Mouse (Mus musculus) heart, embryonic 10.5 days (tissue): Measurements from ENCODE around the gene Nrip2. TPM values are rescaled to one million over a fixed set of nuclear protein-coding genes. Genes with fewer than 3 reads are reported as not detected.

ENCODE experiments used
- DNase-seq: peaks from one replicate; pipeline ENCODE4 v3.0.0-alpha.2; 2017; ENCODE audit warnings: low spot score
- H3K27ac ChIP-seq: fragments of 300-500 bp; sonication (generic); 2 replicates; pipeline ENCODE4 v1.5.1; 2016; ENCODE audit warnings: mild to moderate bottlenecking
- H3K27me3 ChIP-seq: fragments of 300-500 bp; sonication (generic); 2 replicates; pipeline ENCODE4 v1.6.1; 2016; ENCODE audit warnings: mild to moderate bottlenecking; ENCODE audit not compliant: poor library complexity, insufficient read depth, severe bottlenecking
- H3K36me3 ChIP-seq: fragments of 300-500 bp; sonication (generic); 2 replicates; pipeline ENCODE4 v1.6.1; 2016; ENCODE audit warnings: mild to moderate bottlenecking, moderate library complexity
- H3K4me1 ChIP-seq: fragments of 300-500 bp; sonication (generic); 2 replicates; pipeline ENCODE4 v1.6.1; 2016; ENCODE audit warnings: mild to moderate bottlenecking
- H3K4me3 ChIP-seq: fragments of 300-500 bp; sonication (generic); 2 replicates; pipeline ENCODE4 v1.5.1; 2016; ENCODE audit warnings: mild to moderate bottlenecking, moderate library complexity
- H3K9me3 ChIP-seq: fragments of 300-500 bp; sonication (generic); 2 replicates; pipeline ENCODE4 v1.6.1; 2016; ENCODE audit warnings: mild to moderate bottlenecking, moderate library complexity
- WGBS: fragments of 180-500 bp; shearing (Covaris S2); methylation state at CpG from one replicate; pipeline ENCODE4 v1.1.7; 2016; 5-methylcytosine and 5-hydroxymethylcytosine counted together
- polyA plus RNA-seq: library from polyadenylated mRNA; unstranded; fragments of >200 nt; fragmentation: Nextera tagmentation; extraction: Ambion mirVana; gene quantifications from 2 replicates; pipeline ENCODE4 v1.2.1, GENCODE M21; 2016

Nrip2 gene
- polyA plus RNA-seq, 1 experiment from 2014 or later, result 2.4 TPM

GRCm38 (mm10) chr6:128432356-128432915 lies 33.3 kb downstream of the Nrip2 start:
- no peaks in the 10 kb centered on the region for H3K9me3 ChIP-seq
- DNase-seq, result no peak
- WGBS, result 91% methylated on average over 13 of the region's 13 CpGs

GRCm38 (mm10) chr6:128433566-128433965 lies 34.5 kb downstream of the Nrip2 start:
- WGBS, result 93% methylated on average over 13 of the region's 13 CpGs
- H3K4me1 ChIP-seq, result peaks cover 23% of the 10 kb centered on the region
- DNase-seq, result no peak
- H3K27ac ChIP-seq, result no peak overlapping the region
- H3K4me3 ChIP-seq, result no peak overlapping the region
- H3K9me3 ChIP-seq, result no peaks in the 10 kb centered on the region
- no peaks in the 10 kb centered on the region for H3K27me3 ChIP-seq
- H3K36me3 ChIP-seq, result peaks cover 81% of the 10 kb centered on the region

More at GRCm38 (mm10) chr6:128432356-128432915, 33.3 kb downstream of the Nrip2 start:
- H3K4me3 ChIP-seq, result no peak overlapping the region
- peaks cover 92% of the 10 kb centered on the region for H3K36me3 ChIP-seq
- H3K4me1 ChIP-seq, result peaks cover 23% of the 10 kb centered on the region
- no peaks in the 10 kb centered on the region for H3K27me3 ChIP-seq
- no peak overlapping the region for H3K27ac ChIP-seq

DNA sequence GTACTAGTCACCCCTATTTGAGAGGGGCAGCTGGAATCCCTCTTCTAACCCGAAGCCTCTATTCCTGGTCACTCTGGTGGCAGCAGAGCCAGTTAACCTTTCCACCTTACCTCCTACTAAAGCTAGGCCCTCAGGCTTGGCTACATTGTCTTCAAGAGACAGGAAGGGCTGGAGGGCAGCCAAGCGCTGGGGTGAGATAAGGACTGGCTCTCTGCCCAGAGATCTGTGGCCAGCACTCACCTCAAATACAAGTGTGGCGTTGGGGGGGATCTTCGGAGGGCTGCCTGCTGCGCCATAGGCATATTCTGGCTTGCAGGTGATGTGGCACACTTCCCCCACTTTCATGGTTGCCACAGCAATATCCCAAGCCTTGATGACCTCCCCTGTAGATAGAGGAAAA lies 36.4 kb downstream of the Nrip2 start:
- 0 out of 2 replicates have a peak overlapping the region, but pooled peaks have one; percentile 36 for H3K27ac ChIP-seq
- H3K27me3 ChIP-seq, result no peaks in the 10 kb centered on the region
- H3K4me1 ChIP-seq, result peaks cover 28% of the 10 kb centered on the region
- H3K9me3 ChIP-seq, result no peaks in the 10 kb centered on the region
- H3K4me3 ChIP-seq, result no peak overlapping the region
- DNase-seq, result no peak
- peaks cover 62% of the 10 kb centered on the region for H3K36me3 ChIP-seq
- WGBS, result 39% methylated on average over 5 of the region's 5 CpGs

- H3K36me3 ChIP-seq, result peaks cover 52% of the 10 kb centered on the region
These were observed 37.4 kb downstream of the Nrip2 start for GRCm38 (mm10) chr6:128436356-128437005.

GRCm38 (mm10) chr6:128437288-128437687 lies 38.2 kb downstream of the Nrip2 start:
- peaks cover 44% of the 10 kb centered on the region for H3K36me3 ChIP-seq
- DNase-seq, result no peak
- H3K27me3 ChIP-seq, result no peaks in the 10 kb centered on the region
- H3K4me1 ChIP-seq, result peaks cover 28% of the 10 kb centered on the region
- peak overlapping the region; percentile 99 for H3K27ac ChIP-seq
- H3K4me3 ChIP-seq, result peak overlapping the region; percentile 98
- WGBS, result 2% methylated on average over 10 of the region's 10 CpGs
- H3K9me3 ChIP-seq, result no peaks in the 10 kb centered on the region

More at GRCm38 (mm10) chr6:128436356-128437005, 37.4 kb downstream of the Nrip2 start:
- no peak for DNase-seq
- Histone ChIP-seq H3K27me3 (no peaks in the 10 kb centered on the region), H3K4me1 (peaks cover 28% of the 10 kb centered on the region), H3K9me3 (no peaks in the 10 kb centered on the region), H3K27ac (0 out of 2 replicates have a peak overlapping the region, but pooled peaks have one; percentile 13), H3K4me3 (peak overlapping the region; percentile 98)
- WGBS, result 85% methylated on average over 8 of the region's 8 CpGs

DNA sequence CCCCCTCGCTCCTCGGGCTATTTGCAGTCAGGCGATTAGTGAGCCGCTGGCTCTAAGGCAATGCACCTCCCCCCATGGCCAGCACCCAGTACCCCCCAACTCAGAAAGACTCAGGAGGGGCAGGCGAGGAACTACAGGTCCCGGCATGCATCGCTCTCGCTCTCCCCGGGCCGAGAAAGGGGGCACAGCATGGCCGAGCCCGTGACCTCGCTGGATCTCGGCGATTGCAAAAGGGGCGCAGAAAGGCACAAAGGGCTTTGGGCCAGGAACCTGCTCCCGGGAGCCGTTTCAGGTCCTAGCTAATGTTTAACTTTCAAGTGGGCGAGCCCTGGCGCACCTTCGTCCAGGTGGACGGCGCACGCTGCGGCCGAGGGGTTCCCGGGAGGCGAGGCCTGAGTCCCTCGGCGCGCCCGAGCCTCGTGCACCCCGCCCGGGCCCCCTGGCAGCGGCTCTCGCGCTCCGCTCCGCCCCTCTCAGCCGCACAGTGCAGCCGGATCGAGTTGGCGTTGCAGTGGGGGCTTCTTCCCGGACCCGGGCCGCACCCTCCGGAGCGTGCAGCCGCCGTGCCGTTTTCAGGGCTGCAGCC lies 38.7 kb downstream of the Nrip2 start:
- under 1% methylated on average over 52 of the region's 52 CpGs for WGBS
- Histone ChIP-seq H3K4me3 (peak overlapping the region; percentile 98), H3K36me3 (peaks cover 39% of the 10 kb centered on the region), H3K27me3 (no peaks in the 10 kb centered on the region), H3K27ac (peak overlapping the region; percentile 99), H3K4me1 (peaks cover 28% of the 10 kb centered on the region), H3K9me3 (no peaks in the 10 kb centered on the region)
- peak; percentile 91 for DNase-seq

DNA sequence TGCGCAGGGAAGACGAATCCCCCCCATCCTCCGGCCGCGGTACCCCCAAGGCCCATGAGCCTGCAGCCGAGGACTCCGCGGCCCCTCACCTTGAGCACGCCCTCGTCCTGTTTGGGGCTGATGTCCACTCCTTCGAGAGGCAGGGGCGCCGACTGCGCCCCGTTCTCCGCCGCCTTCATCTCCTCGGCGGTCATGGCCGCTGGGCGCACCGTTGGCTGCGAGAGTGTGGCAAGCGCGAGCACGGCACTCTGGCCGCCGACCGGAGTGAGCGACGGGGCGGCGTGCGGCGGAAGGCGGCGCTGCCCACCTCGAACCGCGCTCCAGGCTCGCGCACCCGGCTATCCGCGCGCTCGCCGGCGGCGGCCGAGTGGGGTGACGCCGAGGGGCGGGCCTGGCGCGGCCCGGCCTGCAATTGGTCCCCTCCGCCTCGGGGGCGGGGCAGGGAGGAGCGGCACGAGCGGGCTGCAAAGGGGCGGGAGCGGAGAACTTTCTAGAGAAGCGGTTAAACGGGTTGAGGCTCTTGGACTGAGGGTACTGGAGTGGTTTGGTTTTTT lies 39.3 kb downstream of the Nrip2 start, which contains the start of gene Fkbp4:
TSS of gene Fkbp4 (minus strand) at position 361 of the 554 bp plus-strand sequence.
- Histone ChIP-seq H3K4me3 (peak within 1 kb of the TSS; percentile 98), H3K27me3 (no peaks in the 10 kb centered on the region), H3K27ac (peak within 1 kb of the TSS; percentile 99), H3K36me3 (peaks cover 33% of the 10 kb centered on the region), H3K4me1 (peaks cover 28% of the 10 kb centered on the region), H3K9me3 (no peaks in the 10 kb centered on the region)
- peak; percentile 95 for DNase-seq
- WGBS, result under 1% methylated on average over 67 of the region's 67 CpGs

GRCm38 (mm10) chr6:128438871-128439341 lies 39.8 kb downstream of the Nrip2 start:
- DNase-seq, result no peak
- peaks cover 28% of the 10 kb centered on the region for H3K36me3 ChIP-seq
- H3K4me1 ChIP-seq, result peaks cover 28% of the 10 kb centered on the region
- no peaks in the 10 kb centered on the region for H3K27me3 ChIP-seq
- no peaks in the 10 kb centered on the region for H3K9me3 ChIP-seq
- peak overlapping the region; percentile 99 for H3K27ac ChIP-seq
- H3K4me3 ChIP-seq, result peak overlapping the region; percentile 98
- 26% methylated on average over 18 of the region's 18 CpGs for WGBS

GRCm38 (mm10) chr6:128440238-128440637 lies 41.1 kb downstream of the Nrip2 start:
- Histone ChIP-seq H3K4me1 (peaks cover 24% of the 10 kb centered on the region), H3K36me3 (peaks cover 15% of the 10 kb centered on the region), H3K9me3 (no peaks in the 10 kb centered on the region), H3K4me3 (no peak overlapping the region), H3K27ac (no peak overlapping the region), H3K27me3 (0 out of 2 replicates have a peak, but pooled peaks cover 7% of the 10 kb centered on the region)
- 91% methylated on average over 2 of the region's 2 CpGs for WGBS
- no peak for DNase-seq

- Histone ChIP-seq H3K27me3 (0 out of 2 replicates have a peak, but pooled peaks cover 7% of the 10 kb centered on the region), H3K4me1 (peaks cover 3% of the 10 kb centered on the region; the same call in 1 of the 2 replicates), H3K9me3 (no peaks in the 10 kb centered on the region), H3K4me3 (peak overlapping the region; percentile 36), H3K36me3 (no peaks in the 10 kb centered on the region), H3K27ac (peak overlapping the region; percentile 56; the same call in 1 of the 2 replicates)
- WGBS, result 13% methylated on average over 14 of the region's 14 CpGs
- DNase-seq, result no peak
These were observed 46.9 kb downstream of the Nrip2 start for GRCm38 (mm10) chr6:128445761-128446535.

DNA sequence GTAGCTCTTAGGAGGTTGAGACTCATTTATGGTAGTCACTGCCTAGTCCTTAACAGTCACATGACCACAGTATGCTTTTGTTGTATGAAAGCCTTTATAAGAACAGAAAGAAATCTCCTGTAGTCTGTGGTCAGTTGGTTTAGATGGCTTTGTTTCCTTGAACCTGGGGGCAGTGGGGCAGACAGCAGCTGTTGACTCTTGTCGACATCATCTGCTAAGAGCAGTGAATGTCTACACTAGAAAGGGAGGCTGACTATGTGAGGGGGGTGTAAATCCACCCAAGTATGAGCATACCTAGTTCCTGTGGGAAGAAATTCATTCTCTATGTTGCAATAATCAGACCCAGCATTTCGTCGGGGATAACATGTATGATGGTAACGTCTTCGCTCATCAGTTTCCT lies 48.0 kb downstream of the Nrip2 start:
- no peak for DNase-seq
- Histone ChIP-seq H3K4me3 (no peak overlapping the region), H3K4me1 (peaks cover 3% of the 10 kb centered on the region; the same call in 1 of the 2 replicates), H3K9me3 (no peaks in the 10 kb centered on the region), H3K36me3 (no peaks in the 10 kb centered on the region), H3K27me3 (0 out of 2 replicates have a peak, but pooled peaks cover 7% of the 10 kb centered on the region), H3K27ac (no peak overlapping the region)
- 95% methylated on average over 5 of the region's 5 CpGs for WGBS
